Mouse (Mus musculus): ENCODE measurements around the gene Vps53. TPM values are rescaled to one million over a fixed set of nuclear protein-coding genes. Genes with fewer than 3 reads are reported as not detected.

The Vps53 gene
- total RNA-seq (2023), result 10 to 100 TPM; 40.7 to 48.3 TPM

GRCm38 (mm10) chr11:76179495-76180145 lies at the start of gene Vps53, which contains the start of gene Fam57a:
TSS of gene Vps53 (minus strand) at chr11:76179647.
TSS of gene Fam57a (plus strand) at chr11:76179671.

GRCm38 (mm10) chr11:76217390-76217800 lies 37.9 kb upstream of the Vps53 start, which contains the start of the genes Dbil5 and Gemin4:
TSS of gene Dbil5 (plus strand) at chr11:76217608.
TSS of gene Gemin4 (minus strand) at chr11:76217664.

GRCm38 (mm10) chr11:76027139-76028071 lies 152.0 kb downstream of the Vps53 start, which contains the start of gene Rflnb:
TSS of gene Rflnb (minus strand) at chr11:76027782.

GRCm38 (mm10) chr11:75999440-76000155 lies 179.8 kb downstream of the Vps53 start, which contains the start of gene 1700016K19Rik:
TSS of gene 1700016K19Rik (plus strand) at chr11:75999912.

Other genes starting within 250 kb of the Vps53 start
- gene Rph3al, start 241.2 kb downstream of the Vps53 start, total RNA-seq (2023), result 10 to 100 TPM in 1 of 2 experiments, 1 to 10 TPM in 1; 9.8 to 11.4 TPM
- gene 1700016K19Rik, start 179.7 kb downstream of the Vps53 start, total RNA-seq (2023), result 1 to 10 TPM; 8.8 to 9.1 TPM
- gene Rflnb, start 151.9 kb downstream of the Vps53 start, total RNA-seq (2023), result 10 to 100 TPM; 39.9 to 43.0 TPM
- 1 to 10 TPM; 2.3 to 3.6 TPM for gene Fam57a, start within 50 bp of the Vps53 start, total RNA-seq (2023)
- gene Dbil5, start 38.0 kb upstream of the Vps53 start, total RNA-seq (2023), result not detected
- 10 to 100 TPM in 1 of 2 experiments, 1 to 10 TPM in 1; 9.7 to 12.0 TPM for gene Gemin4, start 38.0 kb upstream of the Vps53 start, total RNA-seq (2023)
- gene Mrm3, start 64.1 kb upstream of the Vps53 start, total RNA-seq (2023), result 10 to 100 TPM; 11.3 to 17.1 TPM
- gene Glod4, start 64.1 kb upstream of the Vps53 start, total RNA-seq (2023), result 10 to 100 TPM; 27.2 to 33.6 TPM
- gene Nxn, start 219.5 kb upstream of the Vps53 start, total RNA-seq (2023), result 1 to 10 TPM; 5.2 to 6.2 TPM
- gene Timm22, start 227.3 kb upstream of the Vps53 start, total RNA-seq (2023), result 10 to 100 TPM; 15.1 to 19.4 TPM

Measured in B cell, adult 67 days (primary cell).